Mouse (Mus musculus) olfactory bulb, adult 2 months (tissue): Measurements from ENCODE around the gene Banf2.

Source experiments
- CTCF ChIP-seq: fragments of 200-500 bp; IDR thresholded peaks from 2 replicates; pipeline ENCODE4 v1.5.1; 2012; ENCODE audit warnings: low read depth, mild to moderate bottlenecking, low read length, moderate library complexity; ENCODE audit not compliant: insufficient read depth
- POLR2A ChIP-seq: fragments of 200-500 bp; IDR thresholded peaks from 2 replicates; pipeline ENCODE4 v1.6.1; 2012; ENCODE audit warnings: mild to moderate bottlenecking, low read depth, low read length, moderate library complexity; ENCODE audit not compliant: insufficient read depth

- TF ChIP-seq CTCF (no peak), POLR2A (no peak)
These were observed 10.4 kb upstream of the Banf2 start for GRCm38 (mm10) chr2:144022441-144022840.
